Mouse (Mus musculus) activated CD4-positive, CD25-positive, alpha-beta regulatory T cell (primary cell): ENCODE measurements around the gene Btbd7. TPM values are rescaled to one million over a fixed set of nuclear protein-coding genes. Genes with fewer than 3 reads are reported as not detected.

Source experiments
- polyA plus RNA-seq, 2 experiments: library from polyadenylated mRNA; unstranded; fragments of 100-300 nt; shearing (Covaris generic); gene quantifications; one replicate each; pipeline ENCODE4 v1.2.1; 2017

Btbd7 gene
- 10 to 100 TPM; 14.1 to 15.2 TPM for polyA plus RNA-seq

GRCm38 (mm10) chr12:102878031-102878823 is at the start of gene Btbd7:
TSS of gene Btbd7 (minus strand) at chr12:102878471.

GRCm38 (mm10) chr12:102899091-102899490 is 20.8 kb upstream of the Btbd7 start, which contains the start of gene Cox8c:
TSS of gene Cox8c (plus strand) at chr12:102899316.

GRCm38 (mm10) chr12:102758403-102758756 is 119.9 kb downstream of the Btbd7 start, which contains the start of gene Gm20604:
TSS of gene Gm20604 (minus strand) at chr12:102758672.

GRCm38 (mm10) chr12:102757689-102758402 is 120.4 kb downstream of the Btbd7 start, which contains the start of the genes Gm28051, Gon7 and Ubr7:
TSS of gene Gm28051 (minus strand) at chr12:102757765.
TSS of gene Gon7 (minus strand) at chr12:102757803.
TSS of gene Ubr7 (plus strand) at chr12:102757967.

GRCm38 (mm10) chr12:102743589-102744574 is 134.4 kb downstream of the Btbd7 start, which contains the start of the genes Moap1 and Tmem251:
TSS of gene Moap1 (minus strand) at chr12:102743661.
TSS of gene Tmem251 (plus strand) at chr12:102743762.

Other genes starting within 250 kb of the Btbd7 start
- 10 to 100 TPM; 44.8 to 73.3 TPM for gene Itpk1, start 173.5 kb downstream of the Btbd7 start, polyA plus RNA-seq
- gene Moap1, start 134.8 kb downstream of the Btbd7 start, polyA plus RNA-seq: 1 to 10 TPM; 4.0 to 9.9 TPM
- 10 to 100 TPM; 21.9 to 23.6 TPM for gene Tmem251, start 134.7 kb downstream of the Btbd7 start, polyA plus RNA-seq
- not detected for gene Gm28051, start 120.7 kb downstream of the Btbd7 start, polyA plus RNA-seq
- gene Gon7, start 120.7 kb downstream of the Btbd7 start, polyA plus RNA-seq: 10 to 100 TPM; 19.2 to 25.1 TPM
- 10 to 100 TPM; 29.2 TPM for gene Ubr7, start 120.5 kb downstream of the Btbd7 start, polyA plus RNA-seq
- gene Gm20604, start 119.8 kb downstream of the Btbd7 start, polyA plus RNA-seq: 1 to 10 TPM; 6.9 to 8.3 TPM
- gene Cox8c, start 20.8 kb upstream of the Btbd7 start, polyA plus RNA-seq: not detected
- under 1 TPM; 0.23 to 0.65 TPM for gene Unc79, start 70.4 kb upstream of the Btbd7 start, polyA plus RNA-seq